Mouse (Mus musculus) hindbrain, postnatal 0 days (tissue): ENCODE measurements around the gene 4930548H24Rik. TPM values are rescaled to one million over a fixed set of nuclear protein-coding genes. Genes with fewer than 3 reads are reported as not detected.

ENCODE experiments used
- ATAC-seq: fragments of 200-750 bp; cut with Nextera tagmentation; 2 replicates; pipeline ENCODE4 v1.8.0; 2017; ENCODE audit warnings: mild to moderate bottlenecking, moderate TSS enrichment, moderate library complexity
- DNase-seq: peaks from one replicate; pipeline ENCODE4 v3.0.0-alpha.2; 2015; ENCODE audit warnings: low spot score
- H3K27ac ChIP-seq: fragments of 300-500 bp; sonication (generic); 2 replicates; pipeline ENCODE4 v1.5.1; 2014; ENCODE audit warnings: mild to moderate bottlenecking
- H3K27me3 ChIP-seq: fragments of 300-500 bp; sonication (generic); 2 replicates; pipeline ENCODE4 v1.6.1; 2014; ENCODE audit warnings: low read length, mixed read lengths; ENCODE audit not compliant: insufficient read depth
- H3K36me3 ChIP-seq: fragments of 300-500 bp; sonication (generic); 2 replicates; pipeline ENCODE4 v1.6.1; 2014; ENCODE audit warnings: low read length, mixed read lengths; ENCODE audit not compliant: insufficient read depth
- H3K4me1 ChIP-seq: fragments of 300-500 bp; sonication (generic); 2 replicates; pipeline ENCODE4 v1.6.1; 2014; ENCODE audit warnings: antibody characterized with exemption, low read length, mixed read lengths; ENCODE audit not compliant: insufficient read depth
- H3K4me2 ChIP-seq: fragments of 300-500 bp; sonication (generic); 2 replicates; pipeline ENCODE4 v1.6.1; 2014; ENCODE audit warnings: low read depth, mild to moderate bottlenecking, low read length, moderate library complexity, mixed read lengths
- H3K4me3 ChIP-seq: fragments of 300-500 bp; sonication (generic); 2 replicates; pipeline ENCODE4 v1.5.1; 2014; ENCODE audit warnings: low read length
- H3K9ac ChIP-seq: fragments of 300-500 bp; sonication (generic); replicated peaks from 2 replicates; pipeline ENCODE4 v1.6.1; 2014; ENCODE audit warnings: mild to moderate bottlenecking, low read length, moderate library complexity, mixed read lengths
- H3K9me3 ChIP-seq: fragments of 300-500 bp; sonication (generic); 2 replicates; pipeline ENCODE4 v1.6.1; 2016; ENCODE audit warnings: low read length, mixed read lengths
- CTCF ChIP-seq: IDR thresholded peaks from 2 replicates; pipeline ENCODE4 v1.5.1; 2016; ENCODE audit warnings: antibody characterized with exemption, control low read depth, low read depth
- WGBS: fragments of 180-500 bp; shearing (Covaris S2); extraction: QIAGEN DNeasy Blood & Tissue Kit; methylation state at CpG from one replicate; pipeline ENCODE4 v1.1.7; 2014; 5-methylcytosine and 5-hydroxymethylcytosine counted together
- polyA plus RNA-seq: library from polyadenylated mRNA; unstranded; fragments of >200 nt; fragmentation: Nextera tagmentation; extraction: Ambion mirVana; gene quantifications from 2 replicates; pipeline ENCODE4 v1.2.1, GENCODE M21; 2015
- total RNA-seq: library from RNA; depleted of rRNA; stranded (reverse); fragments of >200 nt; gene quantifications from 2 replicates; pipeline ENCODE4 v1.2.3, GENCODE M21; 2014; rRNA removed

4930548H24Rik gene
- total RNA-seq (0.21 and 0.40 TPM in 2 replicates), polyA plus RNA-seq (0.18 TPM in 1 of 2 replicates, not detected in the other)

- TF ChIP-seq CTCF, result no peak
- Histone ChIP-seq H3K36me3 (peaks cover 15% of the 10 kb centered on the region), H3K27me3 (no peaks in the 10 kb centered on the region), H3K9me3 (no peaks in the 10 kb centered on the region), H3K4me3 (no peak within 1 kb of the TSS), H3K4me2 (no peak within 1 kb of the TSS), H3K9ac (no peak within 1 kb of the TSS), H3K27ac (no peak within 1 kb of the TSS), H3K4me1 (no peaks in the 10 kb centered on the region)
- no peak for ATAC-seq
- no peak for DNase-seq
- WGBS, result 95% methylated on average over 3 of the region's 3 CpGs
Measured at GRCm38 (mm10) chr5:31485440-31485839, at the start of gene 4930548H24Rik. Gene 4930548H24Rik, plus strand, starts transcription at chr5:31485740.

GRCm38 (mm10) chr5:31451336-31451735 lies 34.2 kb upstream of the 4930548H24Rik start:
- TF ChIP-seq CTCF, result no peak
- no peaks in the 10 kb centered on the region; the same call in 1 of the 2 replicates for H3K4me1 ChIP-seq
- 85% methylated on average over 2 of the region's 2 CpGs for WGBS
- H3K27me3 ChIP-seq, result no peaks in the 10 kb centered on the region
- H3K4me3 ChIP-seq, result no peak overlapping the region
- H3K36me3 ChIP-seq, result no peaks in the 10 kb centered on the region
- no peak for DNase-seq
- ATAC-seq, result no peak
- no peak overlapping the region for H3K27ac ChIP-seq
- no peak overlapping the region for H3K4me2 ChIP-seq
- H3K9me3 ChIP-seq, result no peaks in the 10 kb centered on the region
- H3K9ac ChIP-seq, result no peak overlapping the region

GRCm38 (mm10) chr5:31451878-31452561 lies 33.5 kb upstream of the 4930548H24Rik start, which contains the start of gene Zfp512:
Gene Zfp512, plus strand, starts transcription at chr5:31452431.
- Histone ChIP-seq H3K9me3 (no peaks in the 10 kb centered on the region), H3K4me2 (peak within 1 kb of the TSS; percentile 59), H3K36me3 (no peaks in the 10 kb centered on the region), H3K27me3 (no peaks in the 10 kb centered on the region), H3K27ac (peak within 1 kb of the TSS; percentile 45), H3K4me3 (peak within 1 kb of the TSS; percentile 55), H3K9ac (peak within 1 kb of the TSS; percentile 56), H3K4me1 (no peaks in the 10 kb centered on the region; the same call in 1 of the 2 replicates)
- TF ChIP-seq CTCF, result peak; percentile 41
- peak; percentile 99 for ATAC-seq
- peak; percentile 97 for DNase-seq
- WGBS, result 7% methylated on average over 23 of the region's 23 CpGs

- Histone ChIP-seq H3K27ac (peak overlapping the region; percentile 45; the same call in 1 of the 2 replicates), H3K36me3 (no peaks in the 10 kb centered on the region), H3K9ac (peak overlapping the region; percentile 56), H3K9me3 (no peaks in the 10 kb centered on the region), H3K4me2 (peak overlapping the region; percentile 59), H3K4me3 (peak overlapping the region; percentile 55), H3K4me1 (no peaks in the 10 kb centered on the region; the same call in 1 of the 2 replicates), H3K27me3 (no peaks in the 10 kb centered on the region)
- DNase-seq (no peak), ATAC-seq (no peak)
- WGBS, result under 1% methylated on average over 11 of the region's 11 CpGs
- TF ChIP-seq CTCF, result no peak
Measured at GRCm38 (mm10) chr5:31452562-31452878, 33.0 kb upstream of the 4930548H24Rik start.

- no peak overlapping the region for H3K27ac ChIP-seq
- H3K36me3 ChIP-seq, result no peaks in the 10 kb centered on the region
- DNase-seq, result no peak
- H3K4me2 ChIP-seq, result peak overlapping the region; percentile 59
- H3K4me3 ChIP-seq, result peak overlapping the region; percentile 55
- peak overlapping the region; percentile 56 for H3K9ac ChIP-seq
- whole genome bisulfite sequencing, result 16% methylated on average over 7 of the region's 7 CpGs
- H3K4me1 ChIP-seq, result no peaks in the 10 kb centered on the region; the same call in 1 of the 2 replicates
- ATAC-seq, result no peak
- no peak for TF ChIP-seq CTCF
- no peaks in the 10 kb centered on the region for H3K9me3 ChIP-seq
- H3K27me3 ChIP-seq, result no peaks in the 10 kb centered on the region
Measured at GRCm38 (mm10) chr5:31452886-31453410, 32.6 kb upstream of the 4930548H24Rik start.

GRCm38 (mm10) chr5:31467798-31468197 lies 17.7 kb upstream of the 4930548H24Rik start:
- H3K27me3 ChIP-seq, result no peaks in the 10 kb centered on the region
- no peak overlapping the region for H3K27ac ChIP-seq
- no peak overlapping the region for H3K4me2 ChIP-seq
- H3K36me3 ChIP-seq, result peaks cover 48% of the 10 kb centered on the region
- no peak overlapping the region for H3K4me3 ChIP-seq
- no peak overlapping the region for H3K9ac ChIP-seq
- TF ChIP-seq CTCF, result no peak
- H3K9me3 ChIP-seq, result no peaks in the 10 kb centered on the region
- no peak for DNase-seq
- no peak for ATAC-seq
- H3K4me1 ChIP-seq, result no peaks in the 10 kb centered on the region
- 92% methylated on average over 3 of the region's 3 CpGs for WGBS

- peaks cover 65% of the 10 kb centered on the region for H3K36me3 ChIP-seq
- H3K4me1 ChIP-seq, result no peaks in the 10 kb centered on the region
- H3K4me2 ChIP-seq, result no peak overlapping the region
- H3K4me3 ChIP-seq, result no peak overlapping the region
- DNase-seq (no peak), ATAC-seq (no peak)
- H3K27ac ChIP-seq, result no peak overlapping the region
- 92% methylated on average over 6 of the region's 6 CpGs for WGBS
- no peaks in the 10 kb centered on the region for H3K27me3 ChIP-seq
- no peaks in the 10 kb centered on the region for H3K9me3 ChIP-seq
- TF ChIP-seq CTCF, result no peak
- H3K9ac ChIP-seq, result no peak overlapping the region
Measured at GRCm38 (mm10) chr5:31469711-31470110, 15.8 kb upstream of the 4930548H24Rik start.
